ENCODE assay signal across 10 mouse cellular contexts in the genomic region with DNA sequence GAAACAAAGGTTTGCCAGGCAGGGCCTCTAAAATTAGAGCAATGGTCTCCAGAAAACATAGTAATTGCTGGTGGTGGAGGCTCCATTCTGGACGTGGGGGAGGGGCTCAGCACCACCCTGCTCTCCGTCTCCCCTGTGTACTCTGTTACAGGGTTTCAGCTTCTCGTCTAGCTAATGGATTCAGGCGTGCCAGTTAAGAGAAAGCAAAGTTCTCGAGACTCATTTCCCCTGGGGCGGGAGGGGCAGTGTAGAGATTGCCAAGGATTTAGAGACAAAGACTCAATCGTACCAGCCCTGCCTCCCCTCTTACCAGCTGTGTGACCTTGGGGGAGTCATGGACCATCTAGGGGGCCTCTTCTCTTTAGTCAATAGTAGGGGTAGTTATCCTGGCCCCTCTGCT.
DNase-seq lines count a peak whose midpoint lies in the region; ATAC-seq lines count a peak whose summit lies in the region.
"Had no signal": no experiment of that assay in that cellular context is flagged by ENCODE, and none has a peak within 500 bp of the region (broad histone marks: within the 10 kb centered on the region; RNA-seq: fewer than 3 reads in every experiment).

No protein-coding gene starts in this region.

- peaks cover 38% of the 10 kb centered on the region for H3K4me1 ChIP-seq in intestine, embryonic 16.5 days (ENCODE audit: control insufficient read depth, insufficient read depth, low read length)
- H3K4me1 ChIP-seq in intestine, embryonic 15.5 days (replicated peaks), result peaks cover 20% of the 10 kb centered on the region
- H3K4me1 ChIP-seq in forebrain, embryonic 14.5 days (ENCODE audit: control insufficient read depth, insufficient read depth, low read length), result peaks cover 9% of the 10 kb centered on the region
- H3K4me1 ChIP-seq in midbrain, embryonic 14.5 days (ENCODE audit: control insufficient read depth, insufficient read depth, low read length), result peaks cover 25% of the 10 kb centered on the region

- H3K27ac ChIP-seq in intestine, embryonic 16.5 days (ENCODE audit: low read length), result 0 out of 2 replicates have a peak overlapping the region, but pooled peaks have one; percentile 21
- H3K27ac ChIP-seq in intestine, embryonic 15.5 days, result no peak overlapping the region
- no peak overlapping the region for H3K27ac ChIP-seq in forebrain, embryonic 14.5 days (ENCODE audit: low read depth, low read length)
- H3K27ac ChIP-seq in midbrain, embryonic 14.5 days (replicated peaks; ENCODE audit: low read depth, low read length), result no peak overlapping the region

- WGBS in intestine, embryonic 16.5 days, result 26% methylated on average over 7 of the region's 7 CpGs
- WGBS in intestine, embryonic 15.5 days, result 36% methylated on average over 7 of the region's 7 CpGs
- WGBS in forebrain, embryonic 14.5 days, result 11% methylated on average over 7 of the region's 7 CpGs
- WGBS in midbrain, embryonic 14.5 days, result 23% methylated on average over 7 of the region's 7 CpGs

- H3K9ac ChIP-seq in intestine, embryonic 16.5 days (ENCODE audit: low read depth, low read length), result no peak overlapping the region
- H3K9ac ChIP-seq in intestine, embryonic 15.5 days, result no peak overlapping the region
- H3K9ac ChIP-seq in forebrain, embryonic 14.5 days (ENCODE audit: low read length), result no peak overlapping the region
- H3K9ac ChIP-seq in midbrain, embryonic 14.5 days (replicated peaks; ENCODE audit: low read length), result no peak overlapping the region

- no peaks in the 10 kb centered on the region for H3K9me3 ChIP-seq in intestine, embryonic 16.5 days (ENCODE audit: control insufficient read depth, low read length)
- no peaks in the 10 kb centered on the region for H3K9me3 ChIP-seq in intestine, embryonic 15.5 days
- H3K9me3 ChIP-seq in forebrain, embryonic 14.5 days (replicated peaks; ENCODE audit: control insufficient read depth, low read length), result no peaks in the 10 kb centered on the region
- no peaks in the 10 kb centered on the region for H3K9me3 ChIP-seq in midbrain, embryonic 14.5 days (ENCODE audit: control insufficient read depth, low read length)

- no peak for ATAC-seq in intestine, embryonic 16.5 days
- ATAC-seq in intestine, embryonic 15.5 days, result no peak
- ATAC-seq in forebrain, embryonic 14.5 days, result no peak
- no peak for ATAC-seq in midbrain, embryonic 14.5 days (ENCODE audit: low FRiP score, low TSS enrichment)
- ATAC-seq: midbrain, embryonic 16.5 days had no signal

- no peaks in the 10 kb centered on the region for H3K36me3 ChIP-seq in intestine, embryonic 16.5 days (ENCODE audit: control insufficient read depth, insufficient read depth, low read length)
- no peaks in the 10 kb centered on the region for H3K36me3 ChIP-seq in intestine, embryonic 15.5 days
- no peaks in the 10 kb centered on the region for H3K36me3 ChIP-seq in forebrain, embryonic 14.5 days (ENCODE audit: control insufficient read depth, insufficient read depth, low read length)
- no peaks in the 10 kb centered on the region for H3K36me3 ChIP-seq in midbrain, embryonic 14.5 days (ENCODE audit: control insufficient read depth, insufficient read depth, low read length)

- H3K4me2 ChIP-seq in intestine, embryonic 16.5 days (ENCODE audit: low read depth, low read length), result no peak overlapping the region
- H3K4me2 ChIP-seq in intestine, embryonic 15.5 days (replicated peaks), result no peak overlapping the region
- no peak overlapping the region for H3K4me2 ChIP-seq in forebrain, embryonic 14.5 days (ENCODE audit: low read length)
- no peak overlapping the region for H3K4me2 ChIP-seq in midbrain, embryonic 14.5 days (ENCODE audit: low read length)

- H3K27me3 ChIP-seq in intestine, embryonic 16.5 days (replicated peaks; ENCODE audit: control insufficient read depth, insufficient read depth, low read length), result no peaks in the 10 kb centered on the region
- H3K27me3 ChIP-seq in intestine, embryonic 15.5 days (replicated peaks), result no peaks in the 10 kb centered on the region
- H3K27me3 ChIP-seq in forebrain, embryonic 14.5 days (replicated peaks; ENCODE audit: control insufficient read depth, insufficient read depth, low read length), result no peaks in the 10 kb centered on the region
- H3K27me3 ChIP-seq in midbrain, embryonic 14.5 days (ENCODE audit: control insufficient read depth, insufficient read depth, low read length), result peaks cover 4% of the 10 kb centered on the region; the same call in 1 of the 2 replicates

- DNase-seq in R1 (ENCODE audit: low read depth, low spot score), result peak; percentile 44
- peak; percentile 49 for DNase-seq in gastrocnemius, postnatal 25 days
- DNase-seq in kidney, postnatal 36 days, result peak; percentile 72 to 77
- no peak for DNase-seq in left cerebral cortex, postnatal 4 days
- no peak for DNase-seq in forebrain, embryonic 14.5 days (ENCODE audit: low spot score)
- no peak for DNase-seq in midbrain, embryonic 14.5 days
- DNase-seq: cerebellum, adult 9-11 months had no signal

- no peak overlapping the region for H3K4me3 ChIP-seq in intestine, embryonic 16.5 days (ENCODE audit: low read length)
- no peak overlapping the region for H3K4me3 ChIP-seq in intestine, embryonic 15.5 days (replicated peaks)
- H3K4me3 ChIP-seq in forebrain, embryonic 14.5 days (ENCODE audit: low read depth, low read length), result no peak overlapping the region
- H3K4me3 ChIP-seq in midbrain, embryonic 14.5 days (replicated peaks; ENCODE audit: low read depth, low read length), result no peak overlapping the region

- intact Hi-C loops in left cerebral cortex, postnatal 4 days (cut with DNase I), result no loop called here

Comparison
In these comparisons a context has a peak if more than half of its experiments do, and no peak if none do; other contexts are left out.
1. DNase-seq: peak in R1 (single experiment), gastrocnemius, postnatal 25 days (single experiment) and kidney, postnatal 36 days (2 of 2); none in left cerebral cortex, postnatal 4 days (single experiment), forebrain, embryonic 14.5 days (single experiment) and midbrain, embryonic 14.5 days (single experiment).